In the genomic region with DNA sequence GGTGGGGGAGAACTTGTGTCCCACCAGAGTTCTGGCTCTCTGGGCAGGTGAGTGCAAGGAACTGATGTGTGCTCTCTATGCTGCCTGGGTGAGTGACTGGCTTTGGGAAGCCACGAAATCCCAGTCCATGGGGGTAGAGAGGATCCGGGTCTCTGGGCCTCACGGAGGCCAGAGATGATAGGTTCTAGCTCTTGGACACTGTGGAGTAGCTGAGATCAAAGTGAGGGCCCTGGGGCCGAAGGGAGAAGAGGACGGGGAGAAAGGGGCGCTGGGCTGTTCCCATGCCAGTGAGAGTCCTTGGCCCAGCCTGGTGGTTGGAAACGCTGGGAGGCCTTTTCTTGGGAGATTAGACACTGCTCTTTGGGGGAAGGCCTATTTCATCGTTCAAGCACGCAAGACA, we compare ENCODE assay signal across 19 mouse cellular contexts. TPM values are rescaled to one million over a fixed set of nuclear protein-coding genes. Genes with fewer than 3 reads are reported as not detected.
A peak's percentile ranks its signal among the peaks of the same experiment; 100 is the strongest.
DNase-seq lines count a peak whose midpoint lies in the region.
"Had no signal": no experiment of that assay in that cellular context is flagged by ENCODE, and none has a peak within 500 bp of the region (broad histone marks: within the 10 kb centered on the region; RNA-seq: fewer than 3 reads in every experiment).

No protein-coding gene starts in this region.

- H3K4me1 ChIP-seq in heart, embryonic 10.5 days, result no peaks in the 10 kb centered on the region

- intact Hi-C loops in heart, postnatal 36 days (cut with DNase I), result no loop called here

- no peak overlapping the region for H3K27ac ChIP-seq in heart, embryonic 10.5 days

- H3K27me3 ChIP-seq in heart, embryonic 10.5 days (ENCODE audit: insufficient read depth, poor library complexity, severe bottlenecking), result no peaks in the 10 kb centered on the region
- H3K27me3 ChIP-seq: CH12.LX, Patski had no signal

- no peaks in the 10 kb centered on the region for H3K9me3 ChIP-seq in heart, embryonic 10.5 days
- H3K9me3 ChIP-seq: G1E had no signal

- DNase-seq in heart, adult 11 months, result peak; percentile 55
- no peak for DNase-seq in heart, postnatal 36 days
- DNase-seq in heart, embryonic 10.5 days (ENCODE audit: low spot score), result peak; percentile 63
- no peak for DNase-seq in heart, postnatal 4 days
- peak; percentile 35 for DNase-seq in testis, postnatal 10 days (ENCODE audit: low spot score)
- DNase-seq in testis, postnatal 14 days (ENCODE audit: low spot score), result no peak
- DNase-seq: adrenal gland, adult 2 months; adrenal gland, adult 8-10 months; adrenal gland, postnatal 10 days; adrenal gland, postnatal 14 days; adrenal gland, postnatal 25 days; adrenal gland, postnatal 36 days; B cell, adult 2 months; cerebellum, adult 11 months; cerebellum, adult 11-12 months; cerebellum, adult 18-20 months had no signal

- 0 out of 2 replicates have a peak, but pooled peaks cover 6% of the 10 kb centered on the region for H3K36me3 ChIP-seq in heart, embryonic 10.5 days

- no peak overlapping the region for H3K4me3 ChIP-seq in heart, embryonic 10.5 days

- WGBS in heart, embryonic 10.5 days, result 80% methylated on average over 9 of the region's 9 CpGs

RNA-seq across cellular contexts. Expression of gene Abcc1, which starts 53.8 kb away (rescaled TPM):
- total RNA-seq in heart, postnatal 36 days (2021), result 10 to 100 TPM; 23.5 to 24.5 TPM
- polyA plus RNA-seq in heart, embryonic 10.5 days (2016; fragmentation: Nextera tagmentation; extraction: Ambion mirVana), result 2.8 and 4.9 TPM in 2 replicates
- total RNA-seq in heart, postnatal 4 days (2021), result 10 to 100 TPM; 10.8 to 11.7 TPM

Comparison
In these comparisons a context has a peak if more than half of its experiments do, and no peak if none do; other contexts are left out.
1. DNase-seq: peak in heart, adult 11 months (single experiment), heart, embryonic 10.5 days (single experiment) and testis, postnatal 10 days (single experiment); none in heart, postnatal 36 days (0 of 2), heart, postnatal 4 days (single experiment) and testis, postnatal 14 days (single experiment).